Mouse (Mus musculus) Patski (cell line): ENCODE results near the gene Tgfa. TPM values are rescaled to one million over a fixed set of nuclear protein-coding genes. Genes with fewer than 3 reads are reported as not detected.
A peak's percentile ranks its signal among the peaks of the same experiment; 100 is the strongest.

Source experiments
- ATAC-seq: fragments of 100-300 bp; one replicate; pipeline ENCODE4 v1.8.0; 2021
- CTCF ChIA-PET: fragments of 350-600 bp; sonication (Branson Sonifier 250); formaldehyde crosslinking; loops from one replicate; lab custom pipeline; 2022; ENCODE audit warnings: inconsistent platforms; lab: Charles Lee
- POLR2A ChIA-PET: fragments of 350-600 bp; sonication (Branson Sonifier 250); formaldehyde crosslinking; loops from one replicate; lab custom pipeline; 2022; ENCODE audit warnings: antibody characterized with exemption, inconsistent platforms; lab: Charles Lee
- DNase-seq: peaks from one replicate; pipeline ENCODE4 v3.0.0-alpha.2; 2011; ENCODE audit warnings: low read depth, low spot score
- H3K27me3 ChIP-seq: fragments of 371-371 bp; one replicate; pipeline ENCODE4 v1.5.1; 2021
- CTCF ChIP-seq: fragments of 100-300 bp; IDR thresholded peaks from one replicate; pipeline ENCODE4 v1.5.1; 2021
- in situ Hi-C: fragments of 300-500 bp; cut with MboI; formaldehyde crosslinking; loops from 3 replicates; pipeline ENCODE4 v1.11.1; 2018; ENCODE audit warnings: low pct_unique_long_range_greater_than_20kb, mixed read lengths
- polyA plus RNA-seq: library from polyadenylated mRNA; unstranded; gene quantifications from one replicate; pipeline ENCODE4 v1.2.3, GENCODE M21; 2021

Tgfa gene
- 3.1 TPM for polyA plus RNA-seq

GRCm38 (mm10) chr6:86194941-86195932 lies at the start of gene Tgfa:
Tgfa (plus strand) TSS chr6:86195223.
- ATAC-seq = peak; percentile 61
- peak; percentile 80 for TF ChIP-seq CTCF
- POLR2A ChIA-PET = interaction anchor here (0.6 kb wide), 1 partner anchor 105 kb away, joined by 4 read pairs; no protein-coding TSS in a partner anchor
- no peak for DNase-seq
- in situ Hi-C loops = no loop called here
- H3K27me3 ChIP-seq = peaks cover 4% of the 10 kb centered on the region
- CTCF ChIA-PET = interaction anchor here (0.8 to 1.6 kb wide), 6 partner anchors 9 to 175 kb away, joined by 3 to 6 read pairs (median 3); no protein-coding TSS in a partner anchor

GRCm38 (mm10) chr6:86148518-86148917 lies 46.5 kb upstream of the Tgfa start:
- no peak for ATAC-seq
- DNase-seq = no peak
- H3K27me3 ChIP-seq = no peaks in the 10 kb centered on the region
- POLR2A ChIA-PET = no interaction called here
- in situ Hi-C loops = no loop called here
- TF ChIP-seq CTCF = no peak
- CTCF ChIA-PET = interaction anchor here (1.7 kb wide), 1 partner anchor 11 kb away, joined by 3 read pairs; no protein-coding TSS in a partner anchor

GRCm38 (mm10) chr6:86149001-86149400 lies 46.0 kb upstream of the Tgfa start:
- CTCF ChIA-PET = interaction anchor here (1.7 kb wide), 1 partner anchor 10 kb away, joined by 3 read pairs; no protein-coding TSS in a partner anchor
- DNase-seq = no peak
- POLR2A ChIA-PET = no interaction called here
- peak; percentile 57 for ATAC-seq
- no peak for TF ChIP-seq CTCF
- no peaks in the 10 kb centered on the region for H3K27me3 ChIP-seq
- in situ Hi-C loops = no loop called here

GRCm38 (mm10) chr6:86152676-86153075 lies 42.3 kb upstream of the Tgfa start:
- no peak for TF ChIP-seq CTCF
- H3K27me3 ChIP-seq = peaks cover 3% of the 10 kb centered on the region
- ATAC-seq = no peak
- in situ Hi-C loops = no loop called here
- ChIA-PET POLR2A (no interaction called here), CTCF (interaction anchor here (1.6 kb wide), 1 partner anchor 53 kb away, joined by 3 read pairs; no protein-coding TSS in a partner anchor)
- no peak for DNase-seq

- ChIA-PET POLR2A (no interaction called here), CTCF (no interaction called here)
- in situ Hi-C loops = no loop called here
- peaks cover 3% of the 10 kb centered on the region for H3K27me3 ChIP-seq
- DNase-seq = no peak
- no peak for TF ChIP-seq CTCF
- no peak for ATAC-seq
Observed at GRCm38 (mm10) chr6:86153436-86153990, 41.5 kb upstream of the Tgfa start.

GRCm38 (mm10) chr6:86154006-86154405 lies 41.0 kb upstream of the Tgfa start:
- no peak for DNase-seq
- no peak for TF ChIP-seq CTCF
- ChIA-PET POLR2A (no interaction called here), CTCF (no interaction called here)
- in situ Hi-C loops = no loop called here
- ATAC-seq = no peak
- peaks cover 3% of the 10 kb centered on the region for H3K27me3 ChIP-seq

GRCm38 (mm10) chr6:86154481-86154880 lies 40.5 kb upstream of the Tgfa start:
- TF ChIP-seq CTCF = no peak
- H3K27me3 ChIP-seq = peaks cover 3% of the 10 kb centered on the region
- CTCF ChIA-PET = no interaction called here
- in situ Hi-C loops = no loop called here
- DNase-seq (no peak), ATAC-seq (no peak)
- POLR2A ChIA-PET = no interaction called here

GRCm38 (mm10) chr6:86157253-86158234 lies 37.5 kb upstream of the Tgfa start:
- TF ChIP-seq CTCF = no peak
- ChIA-PET POLR2A (no interaction called here), CTCF (interaction anchor here (1.0 to 1.3 kb wide), 2 partner anchors 11 to 27 kb away, joined by 3 to 5 read pairs; no protein-coding TSS in a partner anchor)
- peaks cover 3% of the 10 kb centered on the region for H3K27me3 ChIP-seq
- ATAC-seq = peak; percentile 71
- in situ Hi-C loops = no loop called here
- peak; percentile 50 for DNase-seq

GRCm38 (mm10) chr6:86160878-86161277 lies 34.1 kb upstream of the Tgfa start:
- ATAC-seq (no peak), DNase-seq (no peak)
- in situ Hi-C loops = no loop called here
- POLR2A ChIA-PET = no interaction called here
- no peaks in the 10 kb centered on the region for H3K27me3 ChIP-seq
- CTCF ChIA-PET = no interaction called here
- TF ChIP-seq CTCF = no peak

- H3K27me3 ChIP-seq = no peaks in the 10 kb centered on the region
- TF ChIP-seq CTCF = no peak
- POLR2A ChIA-PET = interaction anchor here (0.6 kb wide), 1 partner anchor 10 kb away, joined by 4 read pairs; no protein-coding TSS in a partner anchor
- DNase-seq = no peak
- ATAC-seq = no peak
- CTCF ChIA-PET = no interaction called here
- in situ Hi-C loops = no loop called here
Observed at GRCm38 (mm10) chr6:86161586-86161985, 33.4 kb upstream of the Tgfa start.
